Mouse (Mus musculus) forebrain, embryonic 13.5 days (tissue): Measurements from ENCODE around the gene Otop3. TPM values are rescaled to one million over a fixed set of nuclear protein-coding genes. Genes with fewer than 3 reads are reported as not detected.
A peak's percentile ranks its signal among the peaks of the same experiment; 100 is the strongest.

Experiments used
- ATAC-seq: fragments of 200-750 bp; cut with Nextera tagmentation; 2 replicates; pipeline ENCODE4 v1.8.0; 2017
- H3K27ac ChIP-seq: fragments of 300-500 bp; sonication (generic); 2 replicates; pipeline ENCODE4 v1.5.1; 2015; ENCODE audit warnings: inconsistent platforms, mild to moderate bottlenecking, moderate library complexity
- H3K27me3 ChIP-seq: fragments of 300-500 bp; sonication (generic); 2 replicates; pipeline ENCODE4 v1.6.1; 2015; ENCODE audit warnings: mild to moderate bottlenecking, inconsistent platforms
- H3K36me3 ChIP-seq: fragments of 300-500 bp; sonication (generic); 2 replicates; pipeline ENCODE4 v1.6.1; 2015; ENCODE audit warnings: mild to moderate bottlenecking, inconsistent platforms; ENCODE audit not compliant: poor library complexity, severe bottlenecking
- H3K4me1 ChIP-seq: fragments of 300-500 bp; sonication (generic); 2 replicates; pipeline ENCODE4 v1.6.1; 2015; ENCODE audit warnings: inconsistent platforms
- H3K4me2 ChIP-seq: fragments of 300-500 bp; sonication (generic); 2 replicates; pipeline ENCODE4 v1.6.1; 2015; ENCODE audit warnings: inconsistent platforms, mild to moderate bottlenecking, moderate library complexity
- H3K4me3 ChIP-seq: fragments of 300-500 bp; sonication (generic); 2 replicates; pipeline ENCODE4 v1.5.1; 2015; ENCODE audit warnings: mild to moderate bottlenecking, inconsistent platforms
- H3K9ac ChIP-seq: fragments of 300-500 bp; sonication (generic); 2 replicates; pipeline ENCODE4 v1.6.1; 2015; ENCODE audit warnings: mild to moderate bottlenecking, inconsistent platforms
- H3K9me3 ChIP-seq: fragments of 300-500 bp; sonication (generic); replicated peaks from 2 replicates; pipeline ENCODE4 v1.6.1; 2016; ENCODE audit warnings: inconsistent platforms
- WGBS: fragments of 180-500 bp; shearing (Covaris S2); methylation state at CpG from one replicate; pipeline ENCODE4 v1.1.7; 2015; 5-methylcytosine and 5-hydroxymethylcytosine counted together
- polyA plus RNA-seq: library from polyadenylated mRNA; unstranded; fragments of >200 nt; fragmentation: Nextera tagmentation; extraction: Ambion mirVana; gene quantifications from 2 replicates; pipeline ENCODE4 v1.2.1, GENCODE M21; 2015

Gene Otop3
- polyA plus RNA-seq, 1 experiment from 2014 or later: not detected

DNA sequence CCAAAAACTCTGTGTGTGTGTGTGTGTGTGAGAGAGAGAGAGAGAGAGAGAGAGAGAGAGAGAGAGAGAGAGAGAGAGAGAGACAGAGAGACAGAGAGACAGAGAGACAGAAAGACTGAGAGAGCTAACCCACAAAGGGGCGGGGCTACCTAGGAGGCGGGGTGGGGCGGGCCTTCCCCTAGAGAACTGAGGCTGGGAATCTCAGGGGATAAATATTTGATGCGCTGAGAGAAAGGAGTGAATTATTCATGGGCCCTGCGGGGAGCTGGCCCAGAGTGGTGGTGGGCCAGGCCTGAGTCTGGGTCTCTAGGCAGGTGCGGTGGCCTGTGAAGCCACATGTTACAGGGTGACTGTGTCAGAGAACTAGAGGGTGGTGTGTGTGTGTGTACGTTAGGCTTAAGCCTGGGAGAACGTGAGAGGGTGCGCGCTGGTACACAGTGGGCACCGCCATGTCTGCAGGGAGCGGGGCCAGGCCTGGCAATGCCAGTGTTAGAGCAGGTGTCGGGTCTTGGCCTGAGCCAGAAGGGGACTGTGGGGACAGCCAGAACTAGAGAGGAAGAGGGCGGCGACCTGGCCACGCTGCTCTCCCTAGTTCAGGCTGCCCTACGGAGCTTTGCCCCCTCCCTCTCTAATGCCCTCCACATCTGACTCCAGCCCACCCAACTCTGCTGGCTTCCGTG lies 14.7 kb upstream of the Otop3 start:
- Histone ChIP-seq H3K27ac (no peak overlapping the region), H3K27me3 (peaks cover 100% of the 10 kb centered on the region), H3K9me3 (no peaks in the 10 kb centered on the region), H3K36me3 (no peaks in the 10 kb centered on the region), H3K4me2 (no peak overlapping the region), H3K4me3 (no peak overlapping the region), H3K4me1 (peaks cover 23% of the 10 kb centered on the region), H3K9ac (no peak overlapping the region)
- WGBS: 6% methylated on average over 18 of the region's 18 CpGs
- 0 out of 2 replicates have a peak, but pooled peaks have one; percentile 38 for ATAC-seq

DNA sequence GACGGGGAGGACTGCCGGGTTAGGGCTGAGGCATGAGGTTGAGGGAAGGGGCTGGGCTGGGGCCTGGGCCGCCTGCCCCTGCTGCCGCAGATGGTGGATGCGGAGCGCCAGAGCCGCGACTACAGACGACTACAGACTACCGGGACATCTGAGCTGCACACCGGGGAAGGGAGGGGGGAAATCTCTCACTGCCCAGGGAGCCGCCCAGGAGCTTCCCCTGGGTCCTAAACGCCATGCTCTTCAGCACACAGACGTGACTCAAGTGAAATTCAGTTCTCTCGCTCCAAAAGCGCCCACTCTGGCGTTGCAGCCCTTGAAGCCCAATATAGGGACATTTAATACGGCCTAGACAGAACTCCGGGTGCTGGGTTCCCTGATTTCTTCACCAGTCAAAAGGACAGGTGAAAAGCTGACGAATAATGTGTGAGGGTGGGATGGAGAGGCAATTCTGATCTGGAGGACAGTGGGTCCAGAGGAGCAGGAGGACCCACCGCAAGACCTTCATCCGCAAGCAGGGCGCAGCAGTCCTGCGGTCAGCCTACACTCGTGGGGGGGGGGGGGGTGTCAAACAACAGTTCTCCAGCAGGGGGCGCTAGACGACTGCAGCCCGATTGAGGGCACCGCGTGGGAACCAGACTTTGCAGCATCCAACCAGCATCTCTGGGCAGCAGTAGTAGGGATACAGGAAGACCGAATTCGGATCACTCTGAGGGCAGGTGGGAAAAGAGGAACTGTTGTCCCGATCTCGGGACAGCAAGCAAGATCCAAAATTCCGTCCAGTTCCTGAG lies 12.4 kb upstream of the Otop3 start, which contains the start of gene Ush1g:
Ush1g (minus strand) TSS at position 136 of the 788 bp plus-strand sequence.
- 4% methylated on average over 35 of the region's 35 CpGs for WGBS
- peak; percentile 45; the same call in 1 of the 2 replicates for ATAC-seq
- H3K4me1 ChIP-seq: peaks cover 23% of the 10 kb centered on the region
- no peak within 1 kb of the TSS for H3K27ac ChIP-seq
- no peaks in the 10 kb centered on the region for H3K9me3 ChIP-seq
- H3K9ac ChIP-seq: peak within 1 kb of the TSS; percentile 21; the same call in 1 of the 2 replicates
- peak within 1 kb of the TSS; percentile 30 for H3K4me2 ChIP-seq
- peaks cover 91% of the 10 kb centered on the region for H3K27me3 ChIP-seq
- H3K36me3 ChIP-seq: no peaks in the 10 kb centered on the region
- H3K4me3 ChIP-seq: peak within 1 kb of the TSS; percentile 14; the same call in 1 of the 2 replicates

DNA sequence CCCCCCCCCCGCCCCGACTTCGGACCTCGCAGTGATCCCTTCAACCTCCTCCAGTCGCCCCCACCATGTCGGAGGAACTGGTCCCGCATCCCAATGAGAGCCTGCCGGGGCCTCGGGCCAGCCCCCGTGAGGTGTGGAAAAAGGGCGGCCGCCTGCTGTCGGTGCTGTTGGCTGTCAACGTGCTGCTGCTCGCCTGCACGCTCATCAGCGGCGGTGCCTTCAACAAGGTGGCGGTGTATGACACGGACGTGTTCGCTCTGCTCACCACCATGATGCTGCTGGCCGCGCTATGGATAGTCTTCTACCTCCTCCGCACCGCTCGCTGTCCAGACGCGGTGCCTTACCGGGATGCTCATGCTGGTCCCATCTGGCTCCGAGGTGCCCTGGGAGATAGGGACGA lies 11.2 kb upstream of the Otop3 start:
- Histone ChIP-seq H3K9ac (no peak overlapping the region), H3K4me2 (no peak overlapping the region), H3K9me3 (no peaks in the 10 kb centered on the region), H3K4me3 (no peak overlapping the region), H3K4me1 (peaks cover 20% of the 10 kb centered on the region), H3K36me3 (no peaks in the 10 kb centered on the region), H3K27me3 (peaks cover 79% of the 10 kb centered on the region), H3K27ac (no peak overlapping the region)
- 23% methylated on average over 32 of the region's 32 CpGs for WGBS
- no peak for ATAC-seq

DNA sequence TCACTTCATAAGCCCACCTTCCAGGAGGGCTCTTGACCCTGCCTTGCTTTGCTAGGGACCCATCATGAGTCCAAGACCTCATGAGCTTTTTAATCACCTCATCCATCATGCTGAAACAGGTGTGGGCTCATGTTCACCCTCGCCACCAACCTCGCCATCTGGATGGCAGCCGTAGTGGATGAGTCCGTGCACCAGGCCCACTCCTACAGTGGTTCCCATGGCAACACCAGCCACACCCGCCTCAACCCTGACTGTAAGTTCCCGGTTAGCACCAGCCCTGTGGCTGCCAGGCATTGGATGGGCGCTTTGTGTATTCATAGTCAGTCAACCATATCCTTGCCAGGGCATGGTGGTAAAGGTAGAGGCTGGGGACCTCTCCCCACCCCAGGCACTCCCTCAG lies 7.8 kb upstream of the Otop3 start:
- no peak for ATAC-seq
- H3K27me3 ChIP-seq: peaks cover 58% of the 10 kb centered on the region
- WGBS: 78% methylated on average over 7 of the region's 7 CpGs

DNA sequence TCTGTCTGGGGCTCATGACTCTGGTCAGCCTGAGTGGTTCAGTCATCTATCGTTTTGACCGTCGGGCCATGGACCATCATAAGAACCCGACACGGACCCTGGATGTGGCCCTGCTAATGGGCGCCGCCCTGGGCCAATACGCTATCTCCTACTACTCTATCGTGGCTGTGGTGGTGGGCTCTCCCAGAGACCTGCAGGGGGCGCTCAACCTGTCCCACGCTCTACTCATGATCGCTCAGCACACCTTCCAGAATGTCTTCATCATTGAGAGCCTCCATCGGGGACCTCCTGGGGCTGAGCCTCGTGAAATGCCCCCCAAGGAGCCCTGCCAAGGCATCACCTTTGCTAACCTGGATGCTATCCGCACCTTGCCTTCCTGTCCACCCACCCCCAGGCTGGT lies 5.2 kb upstream of the Otop3 start:
- WGBS: 72% methylated on average over 15 of the region's 15 CpGs
- peaks cover 56% of the 10 kb centered on the region for H3K27me3 ChIP-seq
- ATAC-seq: no peak
- H3K4me3 ChIP-seq: no peak overlapping the region
- no peak overlapping the region for H3K4me2 ChIP-seq
- H3K27ac ChIP-seq: no peak overlapping the region
- H3K9me3 ChIP-seq: no peaks in the 10 kb centered on the region
- peaks cover 3% of the 10 kb centered on the region for H3K4me1 ChIP-seq
- H3K36me3 ChIP-seq: no peaks in the 10 kb centered on the region
- H3K9ac ChIP-seq: no peak overlapping the region

More for the DNA sequence above, 7.8 kb upstream of the Otop3 start:
- peaks cover 8% of the 10 kb centered on the region for H3K4me1 ChIP-seq
- H3K4me2 ChIP-seq: no peak overlapping the region
- no peak overlapping the region for H3K9ac ChIP-seq
- H3K4me3 ChIP-seq: no peak overlapping the region
- H3K9me3 ChIP-seq: no peaks in the 10 kb centered on the region
- no peaks in the 10 kb centered on the region for H3K36me3 ChIP-seq
- no peak overlapping the region for H3K27ac ChIP-seq

DNA sequence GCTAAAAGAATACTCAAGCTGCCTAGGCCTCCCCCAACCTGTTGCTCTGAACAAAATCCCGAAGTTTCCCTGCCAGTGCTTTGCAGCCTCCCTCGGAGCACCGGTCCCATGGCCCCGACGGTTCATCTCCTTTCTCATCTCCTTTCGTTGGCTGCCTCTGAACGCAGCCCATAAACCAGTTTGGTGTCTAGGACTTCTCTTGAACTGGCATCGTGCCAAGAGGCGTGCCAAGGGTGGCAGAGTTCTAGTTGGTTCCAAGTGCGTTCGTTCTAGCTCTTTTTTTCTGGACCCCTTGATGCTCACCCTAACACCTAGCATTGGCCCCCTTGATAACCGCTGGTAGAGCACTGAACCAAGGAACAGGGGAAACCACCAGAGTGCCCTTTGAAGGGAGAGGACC lies 692 bp downstream of the Otop3 start:
- Histone ChIP-seq H3K9ac (no peak overlapping the region), H3K36me3 (no peaks in the 10 kb centered on the region), H3K4me2 (peak overlapping the region; percentile 60), H3K4me1 (peaks cover 12% of the 10 kb centered on the region), H3K27ac (no peak overlapping the region), H3K4me3 (no peak overlapping the region), H3K9me3 (no peaks in the 10 kb centered on the region), H3K27me3 (peaks cover 80% of the 10 kb centered on the region)
- no peak for ATAC-seq
- 51% methylated on average over 12 of the region's 12 CpGs for WGBS

DNA sequence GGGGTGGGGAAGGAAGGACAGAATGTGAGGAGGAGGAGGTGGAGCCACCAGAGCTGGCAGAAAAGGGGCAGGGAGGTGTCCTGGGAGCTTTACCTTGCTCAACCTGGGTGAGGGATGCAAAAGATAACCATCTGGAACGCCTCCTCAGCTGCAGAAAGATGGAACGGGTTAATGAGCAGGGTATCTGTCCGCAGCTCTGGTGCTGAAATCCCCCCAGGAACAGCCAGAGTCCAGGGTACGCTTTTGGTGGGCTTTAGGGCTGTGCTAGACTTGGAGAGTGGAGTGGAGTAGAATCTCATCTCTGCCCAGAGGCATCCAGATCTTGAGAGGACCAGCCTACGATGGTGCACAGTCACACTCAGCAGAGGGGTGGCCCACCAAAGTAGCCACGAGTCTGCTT lies 1.6 kb downstream of the Otop3 start:
- Histone ChIP-seq H3K9ac (no peak overlapping the region), H3K27ac (no peak overlapping the region), H3K27me3 (peaks cover 81% of the 10 kb centered on the region), H3K36me3 (no peaks in the 10 kb centered on the region), H3K4me2 (no peak overlapping the region), H3K4me1 (peaks cover 12% of the 10 kb centered on the region), H3K4me3 (no peak overlapping the region), H3K9me3 (no peaks in the 10 kb centered on the region)
- WGBS: 16% methylated on average over 6 of the region's 6 CpGs
- no peak for ATAC-seq

DNA sequence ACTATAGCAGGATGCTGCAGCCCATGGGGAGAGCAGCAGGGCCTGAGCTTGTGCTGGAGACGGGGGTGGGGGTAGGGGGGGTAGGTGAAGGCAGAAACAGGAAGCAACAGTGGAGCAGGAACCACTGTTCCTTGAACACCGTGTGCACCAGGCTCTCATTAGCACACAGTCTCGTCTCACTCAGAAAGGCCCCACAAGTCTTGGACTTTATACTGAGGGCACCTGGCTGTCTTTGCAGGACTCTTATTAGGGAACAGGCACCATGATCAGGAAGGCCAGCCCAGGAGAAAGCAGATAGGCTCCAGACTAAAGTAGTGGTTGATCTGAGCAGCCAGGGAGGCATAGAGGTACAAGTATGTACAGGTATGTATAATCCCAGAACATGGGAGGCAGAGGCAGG lies 2.8 kb downstream of the Otop3 start:
- Histone ChIP-seq H3K27ac (no peak overlapping the region), H3K36me3 (no peaks in the 10 kb centered on the region), H3K9ac (no peak overlapping the region), H3K4me2 (no peak overlapping the region), H3K9me3 (no peaks in the 10 kb centered on the region), H3K4me1 (peaks cover 12% of the 10 kb centered on the region), H3K4me3 (no peak overlapping the region), H3K27me3 (peaks cover 71% of the 10 kb centered on the region)
- no peak for ATAC-seq
- 67% methylated on average over 3 of the region's 3 CpGs for WGBS

DNA sequence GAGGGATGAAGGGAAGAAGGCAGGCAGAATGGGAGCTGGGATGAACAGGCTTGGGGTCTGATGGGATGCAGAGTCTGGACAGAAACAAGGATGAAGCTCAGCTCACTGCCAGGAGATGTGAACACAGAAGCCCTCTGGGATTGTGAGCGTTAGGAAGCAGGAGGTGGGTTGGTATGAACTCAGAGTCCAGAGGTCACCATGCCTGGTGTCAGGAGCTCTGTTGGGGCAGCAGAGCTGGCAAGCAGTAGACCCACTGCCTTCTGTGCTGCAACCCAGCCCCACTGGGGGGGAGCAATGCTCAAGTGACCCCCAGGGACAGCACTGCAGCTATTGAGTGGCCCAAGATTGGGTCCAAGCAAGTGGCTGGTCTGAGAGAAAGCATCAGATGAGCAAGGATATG lies 3.3 kb downstream of the Otop3 start:
- Histone ChIP-seq H3K27me3 (peaks cover 67% of the 10 kb centered on the region), H3K36me3 (no peaks in the 10 kb centered on the region), H3K9ac (no peak overlapping the region), H3K9me3 (no peaks in the 10 kb centered on the region), H3K4me2 (no peak overlapping the region), H3K4me3 (no peak overlapping the region), H3K27ac (no peak overlapping the region), H3K4me1 (peaks cover 12% of the 10 kb centered on the region)
- WGBS: 40% methylated on average over 1 of the region's 1 CpGs
- ATAC-seq: no peak

DNA sequence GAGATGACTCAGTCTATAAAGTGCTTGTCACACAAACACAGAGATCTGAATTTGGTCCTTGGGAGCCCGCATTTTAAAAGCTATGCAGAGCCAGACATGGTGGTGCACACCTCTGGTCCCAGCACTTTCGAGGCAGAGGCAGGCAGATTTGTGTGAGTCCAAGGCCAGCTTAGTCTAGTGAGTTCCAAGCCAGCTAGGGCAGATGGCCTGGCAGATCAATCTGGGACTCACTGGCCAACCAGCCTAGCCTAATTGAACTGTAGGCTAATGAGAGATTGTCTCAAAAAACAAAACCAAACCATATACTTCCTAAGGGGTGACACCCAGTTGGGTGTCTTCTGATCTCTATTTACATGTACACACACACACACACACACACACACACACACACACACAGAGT lies 6.7 kb downstream of the Otop3 start:
- WGBS: 73% methylated on average over 2 of the region's 2 CpGs
- H3K9ac ChIP-seq: no peak overlapping the region
- no peak for ATAC-seq
- H3K4me2 ChIP-seq: no peak overlapping the region
- H3K27ac ChIP-seq: no peak overlapping the region
- no peak overlapping the region for H3K4me3 ChIP-seq
- peaks cover 46% of the 10 kb centered on the region for H3K27me3 ChIP-seq
- no peaks in the 10 kb centered on the region for H3K36me3 ChIP-seq
- no peaks in the 10 kb centered on the region for H3K4me1 ChIP-seq
- no peaks in the 10 kb centered on the region for H3K9me3 ChIP-seq

DNA sequence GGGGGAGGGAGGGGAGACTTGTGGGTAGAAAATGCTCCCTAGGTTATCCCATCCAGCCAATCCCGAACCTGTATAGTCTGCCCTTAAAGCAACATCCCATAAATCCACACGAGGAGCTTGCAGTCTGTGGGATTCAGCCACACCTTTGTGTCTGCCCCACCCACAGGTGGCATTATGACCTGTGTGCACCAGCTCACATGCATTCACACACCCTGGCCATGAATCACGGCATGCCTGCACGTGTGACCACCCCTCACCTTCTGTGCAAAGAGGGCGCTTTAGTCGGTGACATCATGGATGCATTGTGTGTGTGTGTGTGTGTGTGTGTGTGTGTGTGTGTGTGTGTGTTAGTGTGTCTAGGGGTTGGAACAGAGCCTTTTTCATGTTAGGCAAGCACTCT lies 7.3 kb downstream of the Otop3 start:
- Histone ChIP-seq H3K4me2 (no peak overlapping the region), H3K9ac (no peak overlapping the region), H3K36me3 (no peaks in the 10 kb centered on the region), H3K27me3 (peaks cover 41% of the 10 kb centered on the region), H3K4me1 (peaks cover 5% of the 10 kb centered on the region; the same call in 1 of the 2 replicates), H3K9me3 (no peaks in the 10 kb centered on the region), H3K4me3 (no peak overlapping the region), H3K27ac (no peak overlapping the region)
- ATAC-seq: no peak
- 68% methylated on average over 6 of the region's 6 CpGs for WGBS

DNA sequence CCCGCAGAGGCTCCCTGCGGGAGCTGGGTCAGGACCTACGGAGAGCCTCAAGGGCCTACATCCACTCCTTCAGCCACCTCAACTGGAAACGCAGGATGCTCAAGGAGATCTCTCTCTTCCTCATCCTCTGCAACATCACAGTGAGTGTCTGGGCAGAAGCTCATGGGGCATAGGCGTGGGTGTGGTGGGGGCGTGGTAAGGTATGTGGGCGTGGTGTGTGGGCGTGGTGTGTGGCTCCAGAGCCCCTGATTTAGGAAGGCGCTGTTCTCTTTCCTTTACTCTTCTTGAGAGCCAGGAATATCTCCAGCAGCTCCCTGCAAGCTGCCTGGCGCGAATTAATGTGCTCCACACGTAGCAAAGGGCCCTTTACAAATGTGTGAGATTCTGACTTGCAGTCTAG lies 10.4 kb downstream of the Otop3 start:
- no peak for ATAC-seq
- no peak overlapping the region for H3K9ac ChIP-seq
- no peaks in the 10 kb centered on the region for H3K9me3 ChIP-seq
- peaks cover 5% of the 10 kb centered on the region for H3K36me3 ChIP-seq
- no peak overlapping the region for H3K27ac ChIP-seq
- H3K4me2 ChIP-seq: no peak overlapping the region
- H3K27me3 ChIP-seq: peaks cover 21% of the 10 kb centered on the region; the same call in 1 of the 2 replicates
- H3K4me3 ChIP-seq: no peak overlapping the region
- WGBS: 15% methylated on average over 12 of the region's 12 CpGs
- peaks cover 7% of the 10 kb centered on the region; the same call in 1 of the 2 replicates for H3K4me1 ChIP-seq
